Mouse (Mus musculus) ES-E14 (cell line): ENCODE measurements around the gene Ccdc30.

ENCODE experiments used
- HCFC1 ChIP-seq: IDR thresholded peaks from 2 replicates; pipeline ENCODE4 v1.6.1; 2012; ENCODE audit warnings: low read length, inconsistent platforms, borderline replicate concordance; ENCODE audit not compliant: insufficient read depth
- MAFK ChIP-seq: IDR thresholded peaks from 2 replicates; pipeline ENCODE4 v1.6.1; 2014; ENCODE audit warnings: mild to moderate bottlenecking, low read depth, low read length, inconsistent platforms; ENCODE audit not compliant: insufficient read depth
- ZC3H11A ChIP-seq: IDR thresholded peaks from 2 replicates; pipeline ENCODE4 v1.6.1; 2012; ENCODE audit warnings: low read depth, mild to moderate bottlenecking, inconsistent platforms, low read length, borderline replicate concordance
- ZNF384 ChIP-seq: IDR thresholded peaks from 2 replicates; pipeline ENCODE4 v1.6.1; 2012; ENCODE audit warnings: low read depth, low read length, inconsistent platforms

DNA sequence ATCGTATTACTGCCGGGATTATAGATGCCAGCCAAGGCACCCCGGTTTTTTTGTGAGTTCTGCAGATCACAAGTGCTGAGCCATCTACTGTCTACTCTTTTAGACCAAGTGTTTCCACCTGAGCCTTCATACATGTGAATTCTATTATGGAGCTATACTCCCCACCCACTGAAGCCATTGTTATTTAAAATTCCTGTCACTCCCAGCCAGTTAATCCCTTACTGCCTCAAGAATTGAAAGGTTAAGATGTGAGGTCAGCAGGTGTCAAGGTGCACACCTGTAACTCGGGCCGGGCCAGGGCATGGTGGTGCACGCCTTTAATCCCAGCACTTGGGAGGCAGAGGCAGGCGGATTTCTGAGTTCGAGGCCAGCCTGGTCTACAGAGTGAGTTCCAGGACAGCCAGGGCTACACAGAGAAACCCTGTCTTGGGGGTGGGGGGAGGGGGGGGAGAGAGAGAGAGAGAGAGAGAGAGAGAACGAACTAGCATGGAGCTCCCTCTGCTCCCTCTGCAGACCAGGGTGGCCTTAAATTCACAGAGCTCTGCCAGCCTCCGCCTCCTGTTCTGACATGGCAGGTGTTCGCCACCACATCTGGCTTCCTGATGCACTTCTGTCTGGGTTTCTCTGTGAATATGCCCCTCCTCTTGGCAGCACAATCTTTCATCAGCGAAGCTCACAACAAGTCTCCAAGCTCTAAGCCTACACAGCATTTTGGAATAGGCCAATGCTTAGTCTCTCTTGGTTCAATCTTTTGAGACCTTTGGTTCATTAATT lies 3.3 kb downstream of the Ccdc30 start:
- TF ChIP-seq HCFC1 (no peak), ZNF384 (no peak), MAFK (no peak), ZC3H11A (no peak)
